Mouse (Mus musculus) liver, embryonic 14.5 days (tissue): Measurements from ENCODE around the gene Naa40. TPM values are rescaled to one million over a fixed set of nuclear protein-coding genes. Genes with fewer than 3 reads are reported as not detected.

Experiments used
- ATAC-seq: fragments of 200-750 bp; cut with Nextera tagmentation; 2 replicates; pipeline ENCODE4 v1.8.0; 2017; ENCODE audit warnings: moderate number of reproducible peaks, mild to moderate bottlenecking, moderate library complexity; ENCODE audit not compliant: insufficient read depth
- DNase-seq, 3 experiments: peaks; one replicate each; pipeline ENCODE4 v3.0.0-alpha.2; 2012 to 2013; ENCODE audit warnings: low read depth in 3 of 3, low spot score in 3 of 3
- H3K27ac ChIP-seq: fragments of 300-500 bp; sonication (generic); 2 replicates; pipeline ENCODE4 v1.5.1; 2014; ENCODE audit warnings: moderate library complexity, mild to moderate bottlenecking, control low read depth, inconsistent platforms
- H3K27me3 ChIP-seq: fragments of 300-500 bp; sonication (generic); 2 replicates; pipeline ENCODE4 v1.6.1; 2014; ENCODE audit warnings: mild to moderate bottlenecking, low read length, moderate library complexity; ENCODE audit not compliant: control insufficient read depth, insufficient read depth
- H3K36me3 ChIP-seq: fragments of 300-500 bp; sonication (generic); replicated peaks from 2 replicates; pipeline ENCODE4 v1.6.1; 2014; ENCODE audit warnings: low read depth; ENCODE audit not compliant: control insufficient read depth, insufficient read depth
- H3K4me1 ChIP-seq, 2 experiments: fragments of 200-500 bp in 1 of 2; fragments of 300-500 bp in 1 of 2; sonication (generic) in 1 of 2; replicated peaks; 2 replicates each; pipeline ENCODE4 v1.6.1; 2012 to 2014; ENCODE audit warnings: antibody characterized with exemption in 1 of 2, inconsistent platforms in 1 of 2, low read length in 1 of 2; ENCODE audit not compliant: control insufficient read depth in 2 of 2, insufficient read depth in 2 of 2
- H3K4me2 ChIP-seq: fragments of 300-500 bp; sonication (generic); 2 replicates; pipeline ENCODE4 v1.6.1; 2014; ENCODE audit warnings: low read depth, mild to moderate bottlenecking, control low read depth, moderate library complexity
- H3K4me3 ChIP-seq, 2 experiments: fragments of 200-500 bp in 1 of 2; fragments of 300-500 bp in 1 of 2; sonication (generic) in 1 of 2; 2 replicates each; pipeline ENCODE4 v1.5.1; 2012 to 2014; ENCODE audit warnings: low read depth in 2 of 2, low read length in 2 of 2, mild to moderate bottlenecking in 2 of 2, control low read depth in 1 of 2, inconsistent platforms in 1 of 2, moderate library complexity in 1 of 2; ENCODE audit not compliant: insufficient read depth in 1 of 2
- H3K9ac ChIP-seq: fragments of 300-500 bp; sonication (generic); replicated peaks from 2 replicates; pipeline ENCODE4 v1.6.1; 2014; ENCODE audit warnings: mild to moderate bottlenecking, control low read depth, moderate library complexity
- H3K9me3 ChIP-seq: fragments of 300-500 bp; sonication (generic); 2 replicates; pipeline ENCODE4 v1.6.1; 2016; ENCODE audit warnings: low read length, mixed read lengths; ENCODE audit not compliant: control insufficient read depth
- CTCF ChIP-seq: IDR thresholded peaks from 2 replicates; pipeline ENCODE4 v1.5.1; 2016; ENCODE audit warnings: antibody characterized with exemption, low read depth, control low read depth
- EP300 ChIP-seq: IDR thresholded peaks from 2 replicates; pipeline ENCODE4 v1.6.1; 2016; ENCODE audit warnings: antibody characterized with exemption, low read depth
- WGBS: fragments of 180-500 bp; shearing (Covaris S2); extraction: QIAGEN DNeasy Blood & Tissue Kit; methylation state at CpG from one replicate; pipeline ENCODE4 v1.1.7; 2014; ENCODE audit not compliant: insufficient replicate concordance; 5-methylcytosine and 5-hydroxymethylcytosine counted together
- polyA plus RNA-seq, 2 experiments: library from polyadenylated mRNA; depleted of rRNA in 1 of 2; stranded (reverse) in 1 of 2; unstranded in 1 of 2; fragments of >200 nt; fragmentation: Nextera tagmentation in 1 of 2; extraction: Ambion mirVana in 1 of 2; gene quantifications; 2 replicates each; pipeline versions ENCODE4 v1.2.1 to v1.2.3; 2012 to 2014

Gene Naa40
- polyA plus RNA-seq, 2 experiments: 18.0 to 23.1 TPM

- Histone ChIP-seq H3K9me3 (no peaks in the 10 kb centered on the region), H3K4me1 (peaks cover 13 to 14% of the 10 kb centered on the region in 2 experiments), H3K27me3 (no peaks in the 10 kb centered on the region), H3K9ac (peak within 1 kb of the TSS; percentile 88), H3K36me3 (peaks cover 20% of the 10 kb centered on the region), H3K4me2 (peak within 1 kb of the TSS; percentile 97), H3K4me3 (peak within 1 kb of the TSS; percentile 90 to 97), H3K27ac (peak within 1 kb of the TSS; percentile 93)
- DNase-seq (peak; percentile 90 to 92 (median 92)), ATAC-seq (peak; percentile 98)
- WGBS: under 1% methylated on average over 69 of the region's 79 CpGs
- no peak for TF ChIP-seq EP300
- TF ChIP-seq CTCF: 0 out of 2 replicates have a peak, but pooled peaks have one; percentile 1
Measured at GRCm38 (mm10) chr19:7205753-7206736, 34.9 kb downstream of the Naa40 start, which contains the start of gene Otub1. TSS of gene Otub1 (minus strand) at chr19:7206316.

GRCm38 (mm10) chr19:7205326-7205725, 35.7 kb downstream of the Naa40 start:
- ATAC-seq (no peak), DNase-seq (no peak)
- H3K4me3 ChIP-seq: peak overlapping the region; percentile 90 to 97
- H3K4me2 ChIP-seq: peak overlapping the region; percentile 97
- peak overlapping the region; percentile 88 for H3K9ac ChIP-seq
- no peaks in the 10 kb centered on the region for H3K9me3 ChIP-seq
- peaks cover 23% of the 10 kb centered on the region for H3K36me3 ChIP-seq
- TF ChIP-seq EP300: no peak
- TF ChIP-seq CTCF: no peak
- H3K27ac ChIP-seq: peak overlapping the region; percentile 93
- WGBS: 33% methylated on average over 7 of the region's 7 CpGs
- peaks cover 13 to 14% of the 10 kb centered on the region in 2 experiments for H3K4me1 ChIP-seq
- no peaks in the 10 kb centered on the region for H3K27me3 ChIP-seq

- no peak for ATAC-seq
- WGBS: 60% methylated on average over 2 of the region's 2 CpGs
- Histone ChIP-seq H3K4me2 (peak overlapping the region; percentile 97), H3K4me3 (peak overlapping the region; percentile 90 to 97), H3K36me3 (peaks cover 22% of the 10 kb centered on the region), H3K9me3 (no peaks in the 10 kb centered on the region), H3K27me3 (no peaks in the 10 kb centered on the region), H3K9ac (peak overlapping the region; percentile 88), H3K27ac (no peak overlapping the region), H3K4me1 (peaks cover 13 to 14% of the 10 kb centered on the region in 2 experiments)
- DNase-seq: no peak
- TF ChIP-seq CTCF: no peak
- no peak for TF ChIP-seq EP300
Measured at GRCm38 (mm10) chr19:7204898-7205297, 36.1 kb downstream of the Naa40 start.

GRCm38 (mm10) chr19:7200427-7200826, 40.6 kb downstream of the Naa40 start:
- no peak for TF ChIP-seq EP300
- TF ChIP-seq CTCF: no peak
- H3K36me3 ChIP-seq: peaks cover 37% of the 10 kb centered on the region

GRCm38 (mm10) chr19:7199089-7199488, 41.9 kb downstream of the Naa40 start:
- DNase-seq (no peak), ATAC-seq (no peak)
- Histone ChIP-seq H3K4me3 (no peak overlapping the region), H3K36me3 (peaks cover 36% of the 10 kb centered on the region), H3K27me3 (no peaks in the 10 kb centered on the region), H3K9ac (no peak overlapping the region), H3K4me2 (no peak overlapping the region), H3K27ac (no peak overlapping the region), H3K4me1 (peaks cover 0 to 3% of the 10 kb centered on the region in 2 experiments; a peak in 1 of 4 replicates), H3K9me3 (no peaks in the 10 kb centered on the region)
- no peak for TF ChIP-seq EP300
- TF ChIP-seq CTCF: no peak
- 84% methylated on average over 13 of the region's 13 CpGs for WGBS

More at GRCm38 (mm10) chr19:7200427-7200826, 40.6 kb downstream of the Naa40 start:
- WGBS: 43% methylated on average over 1 of the region's 1 CpGs
- DNase-seq (no peak), ATAC-seq (no peak)
- no peaks in the 10 kb centered on the region for H3K27me3 ChIP-seq
- no peak overlapping the region for H3K4me2 ChIP-seq
- H3K27ac ChIP-seq: no peak overlapping the region
- H3K4me1 ChIP-seq: peaks cover 8% of the 10 kb centered on the region in 2 experiments
- no peaks in the 10 kb centered on the region for H3K9me3 ChIP-seq
- H3K4me3 ChIP-seq: no peak overlapping the region
- no peak overlapping the region for H3K9ac ChIP-seq
